21 mouse cellular contexts compared by ENCODE assay signal in genomic region chr16:88696256-88696655, GRCm38 (mm10). TPM values are rescaled to one million over a fixed set of nuclear protein-coding genes. Genes with fewer than 3 reads are reported as not detected.
DNase-seq lines count a peak whose midpoint lies in the region; ATAC-seq and TF ChIP-seq lines count a peak whose summit lies in the region.
"Had no signal": no experiment of that assay in that cellular context is flagged by ENCODE, and none has a peak within 500 bp of the region (broad histone marks: within the 10 kb centered on the region; RNA-seq: fewer than 3 reads in every experiment).

No protein-coding gene starts in this region.

- no peak for DNase-seq in lung, postnatal 14 days
- DNase-seq: adrenal gland, adult 2 months; adrenal gland, adult 8-10 months; adrenal gland, postnatal 10 days; adrenal gland, postnatal 14 days; adrenal gland, postnatal 25 days; adrenal gland, postnatal 36 days; B cell, adult 2 months; cerebellum, adult 11 months; cerebellum, adult 11-12 months; cerebellum, adult 18-20 months had no signal

- 73% methylated on average over 4 of the region's 4 CpGs for WGBS in intestine, embryonic 15.5 days
- WGBS in intestine, postnatal 0 days: 40% methylated on average over 4 of the region's 4 CpGs
- WGBS in intestine, embryonic 16.5 days: 55% methylated on average over 4 of the region's 4 CpGs

- no peak overlapping the region for H3K4me2 ChIP-seq in intestine, embryonic 15.5 days (replicated peaks)
- H3K4me2 ChIP-seq in intestine, postnatal 0 days (replicated peaks; ENCODE audit: low read depth): no peak overlapping the region
- H3K4me2 ChIP-seq in intestine, embryonic 16.5 days (ENCODE audit: low read depth, low read length): no peak overlapping the region

- H3K27me3 ChIP-seq in intestine, embryonic 15.5 days (replicated peaks): no peaks in the 10 kb centered on the region
- no peaks in the 10 kb centered on the region for H3K27me3 ChIP-seq in intestine, postnatal 0 days (replicated peaks; ENCODE audit: control insufficient read depth, insufficient read depth, low read length)
- H3K27me3 ChIP-seq in intestine, embryonic 16.5 days (replicated peaks; ENCODE audit: control insufficient read depth, insufficient read depth, low read length): no peaks in the 10 kb centered on the region
- H3K27me3 ChIP-seq: CH12.LX had no signal

- no peaks in the 10 kb centered on the region for H3K4me1 ChIP-seq in intestine, embryonic 15.5 days (replicated peaks)
- H3K4me1 ChIP-seq in intestine, postnatal 0 days (replicated peaks; ENCODE audit: control insufficient read depth, insufficient read depth, low read length): no peaks in the 10 kb centered on the region
- no peaks in the 10 kb centered on the region for H3K4me1 ChIP-seq in intestine, embryonic 16.5 days (ENCODE audit: control insufficient read depth, insufficient read depth, low read length)

- no peaks in the 10 kb centered on the region for H3K9me3 ChIP-seq in intestine, embryonic 15.5 days
- H3K9me3 ChIP-seq in intestine, postnatal 0 days (ENCODE audit: control insufficient read depth): no peaks in the 10 kb centered on the region
- H3K9me3 ChIP-seq in intestine, embryonic 16.5 days (ENCODE audit: control insufficient read depth, low read length): no peaks in the 10 kb centered on the region

- H3K36me3 ChIP-seq in intestine, embryonic 15.5 days: no peaks in the 10 kb centered on the region
- no peaks in the 10 kb centered on the region for H3K36me3 ChIP-seq in intestine, postnatal 0 days (ENCODE audit: control insufficient read depth, insufficient read depth)
- no peaks in the 10 kb centered on the region for H3K36me3 ChIP-seq in intestine, embryonic 16.5 days (ENCODE audit: control insufficient read depth, insufficient read depth, low read length)
- H3K36me3 ChIP-seq: G1E had no signal

- H3K4me3 ChIP-seq in intestine, embryonic 15.5 days (replicated peaks): no peak overlapping the region
- H3K4me3 ChIP-seq in intestine, postnatal 0 days (ENCODE audit: low read depth, low read length): no peak overlapping the region
- H3K4me3 ChIP-seq in intestine, embryonic 16.5 days (ENCODE audit: low read length): no peak overlapping the region

- H3K9ac ChIP-seq in intestine, embryonic 15.5 days: no peak overlapping the region
- H3K9ac ChIP-seq in intestine, postnatal 0 days (ENCODE audit: low read depth, low read length): no peak overlapping the region
- no peak overlapping the region for H3K9ac ChIP-seq in intestine, embryonic 16.5 days (ENCODE audit: low read depth, low read length)

- no peak for TF ChIP-seq CTCF in intestine, postnatal 0 days (IDR thresholded peaks at IDR 0.05; ENCODE audit: low read depth)

- no peak overlapping the region for H3K27ac ChIP-seq in intestine, embryonic 15.5 days
- no peak overlapping the region for H3K27ac ChIP-seq in intestine, postnatal 0 days (ENCODE audit: low read depth, low read length)
- H3K27ac ChIP-seq in intestine, embryonic 16.5 days (ENCODE audit: low read length): no peak overlapping the region

- ATAC-seq in intestine, embryonic 15.5 days: 0 out of 2 replicates have a peak, but pooled peaks have one; percentile 58
- ATAC-seq in intestine, postnatal 0 days: no peak
- peak; percentile 70 for ATAC-seq in intestine, embryonic 16.5 days
- ATAC-seq: activated CD4-positive, CD25-positive, alpha-beta regulatory T cell, adult 4 months; CD4-positive, CD25-positive, alpha-beta regulatory T cell, adult 4 months; Patski had no signal

RNA-seq across cellular contexts. Expression of gene 2310061N02Rik, which starts 11.5 kb away (rescaled TPM):
- polyA plus RNA-seq in intestine, embryonic 15.5 days (2015; fragmentation: Nextera tagmentation; extraction: Ambion mirVana): not detected in 2 replicates
- polyA plus RNA-seq in intestine, postnatal 0 days (2015; fragmentation: Nextera tagmentation; extraction: Ambion mirVana): not detected in 2 replicates
- not detected in 2 replicates for polyA plus RNA-seq in intestine, embryonic 16.5 days (2015; fragmentation: Nextera tagmentation; extraction: Ambion mirVana)
- polyA plus RNA-seq: activated CD4-positive, CD25-positive, alpha-beta regulatory T cell, adult 4 months; adrenal gland, adult 2 months; brain, embryonic 14.5 days; C2C12; CD4-positive, CD25-positive, alpha-beta regulatory T cell, adult 4 months; G1E; Patski had no signal

RNA-seq across cellular contexts. Expression of gene Krtap27-1, which starts 24.8 kb away (rescaled TPM):
- polyA plus RNA-seq in intestine, embryonic 15.5 days (2015; fragmentation: Nextera tagmentation; extraction: Ambion mirVana): not detected in 2 replicates
- not detected in 2 replicates for polyA plus RNA-seq in intestine, postnatal 0 days (2015; fragmentation: Nextera tagmentation; extraction: Ambion mirVana)
- polyA plus RNA-seq in intestine, embryonic 16.5 days (2015; fragmentation: Nextera tagmentation; extraction: Ambion mirVana): not detected in 2 replicates
- polyA plus RNA-seq: activated CD4-positive, CD25-positive, alpha-beta regulatory T cell, adult 4 months; adrenal gland, adult 2 months; brain, embryonic 14.5 days; C2C12; CD4-positive, CD25-positive, alpha-beta regulatory T cell, adult 4 months; G1E; Patski had no signal

RNA-seq across cellular contexts. Expression of gene Krtap13-1, which starts 32.4 kb away (rescaled TPM):
- polyA plus RNA-seq in intestine, embryonic 15.5 days (2015; fragmentation: Nextera tagmentation; extraction: Ambion mirVana): not detected in 2 replicates
- polyA plus RNA-seq in intestine, postnatal 0 days (2015; fragmentation: Nextera tagmentation; extraction: Ambion mirVana): not detected in 2 replicates
- polyA plus RNA-seq in intestine, embryonic 16.5 days (2015; fragmentation: Nextera tagmentation; extraction: Ambion mirVana): not detected in 2 replicates
- polyA plus RNA-seq: adrenal gland, adult 2 months; brain, embryonic 14.5 days; C2C12; CD4-positive, CD25-positive, alpha-beta regulatory T cell, adult 4 months; G1E; Patski had no signal

RNA-seq across cellular contexts. Expression of gene Krtap26-1, which starts 48.7 kb away (rescaled TPM):
- not detected in 2 replicates for polyA plus RNA-seq in intestine, embryonic 15.5 days (2015; fragmentation: Nextera tagmentation; extraction: Ambion mirVana)
- 0.37 and 2.0 TPM in 2 replicates for polyA plus RNA-seq in intestine, postnatal 0 days (2015; fragmentation: Nextera tagmentation; extraction: Ambion mirVana)
- polyA plus RNA-seq in intestine, embryonic 16.5 days (2015; fragmentation: Nextera tagmentation; extraction: Ambion mirVana): 0.28 TPM in 1 of 2 replicates, not detected in the other
- polyA plus RNA-seq: activated CD4-positive, CD25-positive, alpha-beta regulatory T cell, adult 4 months; adrenal gland, adult 2 months; brain, embryonic 14.5 days; C2C12; CD4-positive, CD25-positive, alpha-beta regulatory T cell, adult 4 months; G1E; Patski had no signal

RNA-seq across cellular contexts. Expression of gene Krtap13, which starts 55.2 kb away (rescaled TPM):
- not detected in 2 replicates for polyA plus RNA-seq in intestine, embryonic 15.5 days (2015; fragmentation: Nextera tagmentation; extraction: Ambion mirVana)
- polyA plus RNA-seq in intestine, postnatal 0 days (2015; fragmentation: Nextera tagmentation; extraction: Ambion mirVana): not detected in 2 replicates
- polyA plus RNA-seq in intestine, embryonic 16.5 days (2015; fragmentation: Nextera tagmentation; extraction: Ambion mirVana): 0.21 TPM in 1 of 2 replicates, not detected in the other
- polyA plus RNA-seq: activated CD4-positive, CD25-positive, alpha-beta regulatory T cell, adult 4 months; adrenal gland, adult 2 months; brain, embryonic 14.5 days; C2C12; CD4-positive, CD25-positive, alpha-beta regulatory T cell, adult 4 months; G1E; Patski had no signal
